Mouse (Mus musculus) thymus, adult 2 months (tissue): Measurements from ENCODE around the gene Glra1. TPM values are rescaled to one million over a fixed set of nuclear protein-coding genes. Genes with fewer than 3 reads are reported as not detected.

Experiments
- DNase-seq: peaks from one replicate; pipeline ENCODE4 v3.0.0; 2021
- H3K27ac ChIP-seq: fragments of 200-500 bp; 2 replicates; pipeline ENCODE4 v1.5.1; 2012; ENCODE audit warnings: low read length, control low read depth; ENCODE audit not compliant: control insufficient read depth, insufficient read depth
- H3K27me3 ChIP-seq: fragments of 200-500 bp; 2 replicates; pipeline ENCODE4 v1.6.1; 2012; ENCODE audit warnings: mild to moderate bottlenecking, low read length, moderate library complexity, mixed read lengths; ENCODE audit not compliant: control insufficient read depth, insufficient read depth
- H3K36me3 ChIP-seq: fragments of 200-500 bp; 2 replicates; pipeline ENCODE4 v1.6.1; 2012; ENCODE audit warnings: mild to moderate bottlenecking, low read length, moderate library complexity; ENCODE audit not compliant: control insufficient read depth, insufficient read depth
- H3K4me1 ChIP-seq: fragments of 200-500 bp; replicated peaks from 2 replicates; pipeline ENCODE4 v1.6.1; 2012; ENCODE audit warnings: low read length; ENCODE audit not compliant: control insufficient read depth, insufficient read depth
- H3K4me3 ChIP-seq: fragments of 200-500 bp; 2 replicates; pipeline ENCODE4 v1.5.1; 2012; ENCODE audit warnings: mild to moderate bottlenecking, low read length, control low read depth, moderate library complexity; ENCODE audit not compliant: control insufficient read depth, insufficient read depth
- CTCF ChIP-seq: fragments of 200-500 bp; IDR thresholded peaks from 2 replicates; pipeline ENCODE4 v1.5.1; 2012; ENCODE audit warnings: mild to moderate bottlenecking, control low read depth, low read length, moderate library complexity, borderline replicate concordance; ENCODE audit not compliant: control insufficient read depth, poor library complexity, insufficient read depth; ENCODE audit errors: extremely low read depth
- POLR2A ChIP-seq: fragments of 200-500 bp; IDR thresholded peaks from 2 replicates; pipeline ENCODE4 v1.6.1; 2012; ENCODE audit warnings: mild to moderate bottlenecking, low read length, control low read depth, moderate library complexity; ENCODE audit not compliant: control insufficient read depth, poor library complexity, insufficient read depth; ENCODE audit errors: extremely low read depth
- WGBS: fragments of 180-500 bp; shearing (Covaris S2); methylation state at CpG from one replicate; pipeline ENCODE4 v1.1.7; 2018; 5-methylcytosine and 5-hydroxymethylcytosine counted together
- polyA plus RNA-seq: library from polyadenylated mRNA; depleted of rRNA; stranded (reverse); fragments of >200 nt; gene quantifications from 2 replicates; pipeline ENCODE4 v1.2.3, GENCODE M21; 2012

Gene Glra1
- polyA plus RNA-seq, 1 experiment = not detected

GRCm38 (mm10) chr11:55566309-55567099, 41.5 kb downstream of the Glra1 start:
- Histone ChIP-seq H3K4me1 (no peaks in the 10 kb centered on the region), H3K4me3 (no peak overlapping the region), H3K27ac (no peak overlapping the region), H3K27me3 (no peaks in the 10 kb centered on the region), H3K36me3 (no peaks in the 10 kb centered on the region)
- 73% methylated on average over 9 of the region's 9 CpGs for WGBS
- DNase-seq = no peak
- TF ChIP-seq CTCF (no peak), POLR2A (no peak)

DNA sequence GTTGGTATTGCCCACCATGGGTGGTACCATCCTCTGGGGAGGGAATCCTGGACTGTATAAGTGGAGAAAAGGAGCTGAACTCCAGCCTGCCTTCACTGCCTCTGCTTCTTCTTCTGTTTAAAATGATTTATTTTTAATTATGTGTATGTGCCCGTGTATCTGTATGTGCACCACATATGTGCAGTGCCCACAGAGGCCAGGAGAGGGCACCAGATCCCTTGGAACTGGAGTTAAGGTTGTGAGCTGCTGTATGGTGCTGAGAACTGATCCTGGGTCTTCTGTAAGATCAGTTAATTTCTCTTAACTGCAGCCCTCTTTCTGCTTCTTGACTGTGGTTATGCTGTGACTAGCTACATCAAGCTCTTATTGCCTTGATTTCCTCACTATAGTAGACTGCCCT, 62.3 kb downstream of the Glra1 start:
- no peaks in the 10 kb centered on the region for H3K27me3 ChIP-seq
- no peak for DNase-seq
- TF ChIP-seq CTCF (no peak), POLR2A (no peak)
- 92% methylated on average over 1 of the region's 1 CpGs for WGBS
- H3K4me1 ChIP-seq = no peaks in the 10 kb centered on the region
- H3K4me3 ChIP-seq = no peak overlapping the region
- no peak overlapping the region for H3K27ac ChIP-seq
- H3K36me3 ChIP-seq = no peaks in the 10 kb centered on the region

- TF ChIP-seq POLR2A (no peak), CTCF (no peak)
- Histone ChIP-seq H3K36me3 (no peaks in the 10 kb centered on the region), H3K4me3 (no peak overlapping the region), H3K27ac (no peak overlapping the region), H3K27me3 (no peaks in the 10 kb centered on the region), H3K4me1 (no peaks in the 10 kb centered on the region)
- DNase-seq = no peak
- 63% methylated on average over 4 of the region's 4 CpGs for WGBS
Measured at GRCm38 (mm10) chr11:55542671-55543070, 65.3 kb downstream of the Glra1 start.

- no peaks in the 10 kb centered on the region for H3K27me3 ChIP-seq
- no peak overlapping the region for H3K4me3 ChIP-seq
- 79% methylated on average over 7 of the region's 7 CpGs for WGBS
- no peaks in the 10 kb centered on the region for H3K4me1 ChIP-seq
- TF ChIP-seq POLR2A = no peak
- TF ChIP-seq CTCF = no peak
- H3K27ac ChIP-seq = no peak overlapping the region
- H3K36me3 ChIP-seq = no peaks in the 10 kb centered on the region
- no peak for DNase-seq
Measured at GRCm38 (mm10) chr11:55542128-55542527, 65.9 kb downstream of the Glra1 start.

DNA sequence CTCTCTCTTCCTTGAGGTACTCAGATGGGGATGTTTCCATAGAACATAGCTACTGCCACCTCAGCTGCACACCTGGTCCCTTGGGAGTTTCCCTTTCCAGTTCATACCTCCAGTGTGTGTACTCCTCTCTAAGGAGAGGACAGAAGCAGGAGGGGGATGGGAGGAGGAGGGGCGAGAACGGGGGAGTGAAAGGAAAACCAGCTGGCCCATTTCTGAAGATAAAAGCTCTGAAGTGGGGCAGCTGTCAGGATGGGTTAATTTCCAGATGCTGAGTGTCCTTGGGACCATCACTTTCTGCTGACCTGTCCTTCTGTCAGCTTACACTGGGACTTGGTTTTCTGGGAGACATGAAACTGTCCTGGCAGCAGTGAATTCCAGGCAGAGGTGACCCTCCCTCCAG, 73.2 kb downstream of the Glra1 start:
- DNase-seq = no peak
- H3K27ac ChIP-seq = no peak overlapping the region
- 63% methylated on average over 2 of the region's 2 CpGs for WGBS
- H3K27me3 ChIP-seq = no peaks in the 10 kb centered on the region
- no peaks in the 10 kb centered on the region for H3K36me3 ChIP-seq
- no peaks in the 10 kb centered on the region for H3K4me1 ChIP-seq
- no peak overlapping the region for H3K4me3 ChIP-seq
- TF ChIP-seq POLR2A = no peak

- Histone ChIP-seq H3K27ac (no peak overlapping the region), H3K27me3 (no peaks in the 10 kb centered on the region), H3K36me3 (no peaks in the 10 kb centered on the region), H3K4me3 (no peak overlapping the region), H3K4me1 (no peaks in the 10 kb centered on the region)
- 72% methylated on average over 5 of the region's 5 CpGs for WGBS
- TF ChIP-seq CTCF (no peak), POLR2A (no peak)
- DNase-seq = no peak
Measured at GRCm38 (mm10) chr11:55533378-55533777, 74.6 kb downstream of the Glra1 start.

- no peak for DNase-seq
- no peaks in the 10 kb centered on the region for H3K4me1 ChIP-seq
- no peak overlapping the region for H3K27ac ChIP-seq
- WGBS = 19% methylated on average over 7 of the region's 7 CpGs
- TF ChIP-seq POLR2A (no peak), CTCF (no peak)
- H3K36me3 ChIP-seq = no peaks in the 10 kb centered on the region
- no peak overlapping the region for H3K4me3 ChIP-seq
- H3K27me3 ChIP-seq = no peaks in the 10 kb centered on the region
Measured at GRCm38 (mm10) chr11:55530741-55531140, 77.3 kb downstream of the Glra1 start.
